Mouse (Mus musculus): Measurements from ENCODE around the gene Stpg1. TPM values are rescaled to one million over a fixed set of nuclear protein-coding genes. Genes with fewer than 3 reads are reported as not detected.

Stpg1 gene
- polyA plus RNA-seq, 1 experiment = not detected

DNA sequence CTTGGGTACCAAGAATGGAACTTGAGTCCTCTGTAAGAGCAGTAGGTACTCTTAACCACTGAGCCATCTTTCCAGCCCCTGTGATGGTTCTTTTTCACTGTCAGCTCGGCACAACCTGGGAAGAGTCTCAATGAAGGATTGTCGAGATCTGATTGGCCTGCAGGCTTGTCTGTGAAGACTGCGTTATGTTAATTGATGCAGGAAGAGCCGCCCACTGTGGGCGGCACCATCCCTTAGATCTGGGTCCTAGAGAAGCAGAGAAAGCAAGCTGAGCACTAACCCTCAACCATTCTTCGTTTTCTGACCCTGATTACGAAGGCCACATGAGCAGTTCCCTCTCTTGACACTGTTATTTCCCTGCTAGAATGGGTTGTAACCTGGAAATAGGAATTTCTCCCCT is 5.3 kb upstream of the Stpg1 start:
- TF ChIP-seq MYOG (IDR thresholded peaks at IDR 0.05; ENCODE audit: control insufficient read depth in 1 of 3, insufficient read depth in 1 of 3, insufficient read length in 2 of 3, low read depth in 2 of 3) (no peak), USF1 (IDR thresholded peaks at IDR 0.05; ENCODE audit: low read depth) (no peak), POLR2A (IDR thresholded peaks at IDR 0.05; ENCODE audit: insufficient read length, low read depth) (no peak), MYOD1 (IDR thresholded peaks at IDR 0.05; ENCODE audit: control insufficient read depth in 1 of 3, insufficient read length in 2 of 3, low read depth in 2 of 3) (no peak), CEBPB (IDR thresholded peaks at IDR 0.05; ENCODE audit: insufficient read depth, poor library complexity, severe bottlenecking) (no peak)
- Histone ChIP-seq H3K27me3 (ENCODE audit: control insufficient read depth, insufficient read depth, insufficient read length) (peaks cover 6% of the 10 kb centered on the region), H3K36me3 (ENCODE audit: control insufficient read depth, insufficient read depth) (no peaks in the 10 kb centered on the region), H3K4me2 (ENCODE audit: low read depth) (no peak overlapping the region), H3K79me2 (ENCODE audit: control insufficient read depth, insufficient read depth) (no peaks in the 10 kb centered on the region), H3K4me3 (no peak overlapping the region), H3ac (ENCODE audit: control insufficient read depth, insufficient read length) (no peak overlapping the region)

DNA sequence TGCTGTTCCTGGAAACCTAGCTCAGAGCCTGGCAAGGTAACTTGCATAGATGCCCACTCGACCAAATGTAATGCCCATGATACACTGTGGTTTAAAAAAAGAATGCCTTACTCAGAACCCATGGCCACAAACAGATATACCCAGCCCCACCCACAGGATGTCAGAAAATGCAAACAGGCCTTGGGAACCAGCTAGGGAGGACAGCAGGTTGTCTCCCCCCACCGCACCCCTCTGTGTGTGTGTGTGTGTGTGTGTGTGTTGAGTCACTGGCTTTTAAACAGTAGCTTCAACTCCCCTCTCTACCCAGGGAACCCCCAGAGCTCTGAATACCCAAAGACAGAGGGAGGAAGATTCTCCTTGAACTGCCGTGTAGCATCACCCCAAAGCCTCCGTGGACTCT is 1.3 kb upstream of the Stpg1 start:
- H3K36me3 ChIP-seq (ENCODE audit: control insufficient read depth, insufficient read depth) = no peaks in the 10 kb centered on the region
- H3K79me2 ChIP-seq (ENCODE audit: control insufficient read depth, insufficient read depth) = no peaks in the 10 kb centered on the region
- TF ChIP-seq REST (IDR thresholded peaks at IDR 0.05; ENCODE audit: insufficient read depth, insufficient read length) = no peak
- TF ChIP-seq SRF (IDR thresholded peaks at IDR 0.05; ENCODE audit: control insufficient read depth, insufficient read length, low read depth) = no peak
- H3K27me3 ChIP-seq (ENCODE audit: control insufficient read depth, insufficient read depth, insufficient read length) = peaks cover 1% of the 10 kb centered on the region
- H3ac ChIP-seq (ENCODE audit: control insufficient read depth, insufficient read length) = no peak overlapping the region
- H3K4me2 ChIP-seq (ENCODE audit: low read depth) = peak overlapping the region; percentile 82
- peak overlapping the region; percentile 44 for H3K4me3 ChIP-seq

DNA sequence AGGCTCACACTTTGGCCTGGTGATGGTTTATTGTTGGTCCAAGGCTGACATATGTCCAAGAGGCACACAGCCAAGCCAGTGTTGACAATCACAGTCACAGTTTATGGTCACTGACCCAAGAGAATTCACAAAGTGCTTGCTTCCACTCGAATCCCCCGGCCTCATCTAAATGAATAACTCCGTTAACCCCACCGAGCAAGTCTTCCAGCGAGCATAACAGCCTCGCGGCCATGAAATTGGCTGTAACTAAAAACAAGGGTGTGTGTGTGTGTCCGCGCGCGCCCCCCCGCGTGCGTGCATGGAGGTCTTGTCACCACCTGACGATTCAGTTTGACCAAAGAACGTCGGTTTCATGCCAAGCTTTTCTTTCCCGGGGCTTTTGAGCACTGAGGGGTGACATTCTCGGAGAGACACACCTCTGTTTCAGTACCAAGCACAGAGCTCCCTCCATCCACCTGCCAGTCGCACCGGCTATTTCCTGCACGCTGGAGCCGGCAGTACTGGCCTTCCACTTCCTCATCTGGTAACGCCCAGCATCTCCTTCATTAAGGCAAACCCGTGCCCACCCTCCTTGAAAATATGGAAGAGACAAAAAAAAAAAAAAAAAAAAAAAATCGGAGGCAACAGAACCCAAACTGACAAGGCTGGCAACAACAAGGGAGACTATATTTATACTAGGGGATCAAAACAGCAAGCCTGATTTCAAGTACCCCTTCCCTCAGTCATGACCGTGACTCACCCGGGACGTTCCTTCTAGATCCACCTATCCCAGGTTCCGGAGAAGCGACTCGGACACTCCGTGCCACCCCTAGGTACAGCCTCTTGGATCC is 684 bp upstream of the Stpg1 start:
- TF ChIP-seq POLR2AphosphoS2 (IDR thresholded peaks at IDR 0.05; ENCODE audit: insufficient read length, low read depth) = no peak
- peak overlapping the region; percentile 44 for H3K4me3 ChIP-seq
- H3K36me3 ChIP-seq (ENCODE audit: control insufficient read depth, insufficient read depth) = no peaks in the 10 kb centered on the region
- H3K4me2 ChIP-seq (ENCODE audit: low read depth) = peak overlapping the region; percentile 82
- H3ac ChIP-seq (ENCODE audit: control insufficient read depth, insufficient read length) = no peak overlapping the region
- H3K79me2 ChIP-seq (ENCODE audit: control insufficient read depth, insufficient read depth) = no peaks in the 10 kb centered on the region
- H3K27me3 ChIP-seq (ENCODE audit: control insufficient read depth, insufficient read depth, insufficient read length) = no peaks in the 10 kb centered on the region

DNA sequence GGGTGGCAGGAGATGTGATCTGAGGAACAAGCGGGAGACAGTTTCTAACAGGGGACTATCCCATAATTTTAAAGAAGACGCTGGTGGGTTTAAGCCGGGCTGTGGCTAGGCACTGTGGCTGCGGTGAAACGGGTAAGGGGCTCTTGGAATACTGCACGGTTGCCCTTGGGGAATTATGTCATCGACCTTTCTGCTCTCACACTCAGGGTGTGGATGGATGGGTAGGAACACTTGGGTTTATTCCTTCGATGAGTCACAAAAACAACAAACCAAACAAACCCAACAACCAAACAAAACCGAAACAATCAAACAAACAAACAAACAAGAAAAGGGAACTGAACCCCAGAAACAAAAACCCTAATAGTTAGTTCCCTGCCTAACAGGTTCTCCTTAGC is 804 bp downstream of the Stpg1 start:
- no peak for TF ChIP-seq POLR2A (IDR thresholded peaks at IDR 0.05; ENCODE audit: insufficient read length, low read depth)
- no peak for TF ChIP-seq MAX (IDR thresholded peaks at IDR 0.05; ENCODE audit: low read depth)
- no peak for TF ChIP-seq TCF12 (IDR thresholded peaks at IDR 0.05; ENCODE audit: insufficient read depth, poor library complexity, severe bottlenecking)
- no peak for TF ChIP-seq TCF3 (IDR thresholded peaks at IDR 0.05; ENCODE audit: insufficient read length, low read depth)
- TF ChIP-seq SRF (IDR thresholded peaks at IDR 0.05; ENCODE audit: control insufficient read depth, insufficient read length, low read depth) = no peak
- TF ChIP-seq POLR2AphosphoS2 (IDR thresholded peaks at IDR 0.05; ENCODE audit: insufficient read length, low read depth) = no peak
- no peak for TF ChIP-seq MYOD1 (IDR thresholded peaks at IDR 0.05; ENCODE audit: control insufficient read depth in 1 of 3, insufficient read length in 2 of 3, low read depth in 2 of 3)
- TF ChIP-seq USF1 (IDR thresholded peaks at IDR 0.05; ENCODE audit: low read depth) = no peak
- TF ChIP-seq REST (IDR thresholded peaks at IDR 0.05; ENCODE audit: insufficient read depth, insufficient read length) = no peak
- no peak for TF ChIP-seq E2F4 (IDR thresholded peaks at IDR 0.05; ENCODE audit: insufficient read depth)
- no peaks in the 10 kb centered on the region for H3K27me3 ChIP-seq (ENCODE audit: control insufficient read depth, insufficient read depth, insufficient read length)
- H3K4me2 ChIP-seq (ENCODE audit: low read depth) = peak overlapping the region; percentile 82
- H3ac ChIP-seq (ENCODE audit: control insufficient read depth, insufficient read length) = no peak overlapping the region
- peak overlapping the region; percentile 44 for H3K4me3 ChIP-seq
- no peaks in the 10 kb centered on the region for H3K79me2 ChIP-seq (ENCODE audit: control insufficient read depth, insufficient read depth)
- no peaks in the 10 kb centered on the region for H3K36me3 ChIP-seq (ENCODE audit: control insufficient read depth, insufficient read depth)

DNA sequence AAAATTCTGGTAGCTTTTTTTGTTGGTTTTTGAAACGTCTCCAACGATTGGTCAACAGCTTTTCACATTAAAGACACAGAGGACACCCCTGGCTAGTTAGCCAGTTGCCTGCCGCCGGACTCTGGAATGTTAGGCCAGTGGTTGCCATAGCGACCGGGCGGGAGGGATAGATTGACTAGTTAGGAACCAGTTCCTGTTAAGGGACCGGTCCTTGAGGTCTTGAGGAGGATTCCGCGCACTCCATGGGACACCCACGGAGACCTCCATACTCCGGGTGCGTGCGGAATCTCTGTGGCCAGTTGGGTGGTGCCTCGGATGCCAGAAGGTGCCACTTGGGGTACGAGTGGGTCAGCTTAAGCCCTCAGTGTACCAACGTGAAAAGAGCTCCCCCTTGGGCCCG is 1.2 kb downstream of the Stpg1 start:
- Histone ChIP-seq H3K4me3 (no peak overlapping the region), H3K36me3 (ENCODE audit: control insufficient read depth, insufficient read depth) (no peaks in the 10 kb centered on the region), H3K27me3 (ENCODE audit: control insufficient read depth, insufficient read depth, insufficient read length) (no peaks in the 10 kb centered on the region), H3ac (ENCODE audit: control insufficient read depth, insufficient read length) (no peak overlapping the region), H3K4me2 (ENCODE audit: low read depth) (peak overlapping the region; percentile 82), H3K79me2 (ENCODE audit: control insufficient read depth, insufficient read depth) (no peaks in the 10 kb centered on the region)
- TF ChIP-seq TCF12 (IDR thresholded peaks at IDR 0.05; ENCODE audit: insufficient read depth, poor library complexity, severe bottlenecking) (no peak), REST (IDR thresholded peaks at IDR 0.05; ENCODE audit: insufficient read depth, insufficient read length) (no peak), TCF3 (IDR thresholded peaks at IDR 0.05; ENCODE audit: insufficient read length, low read depth) (no peak), CEBPB (IDR thresholded peaks at IDR 0.05; ENCODE audit: insufficient read depth, poor library complexity, severe bottlenecking) (no peak), E2F4 (IDR thresholded peaks at IDR 0.05; ENCODE audit: insufficient read depth) (no peak), MAX (IDR thresholded peaks at IDR 0.05; ENCODE audit: low read depth) (no peak), POLR2A (IDR thresholded peaks at IDR 0.05; ENCODE audit: insufficient read length, low read depth) (no peak), USF1 (IDR thresholded peaks at IDR 0.05; ENCODE audit: low read depth) (no peak), MYOD1 (IDR thresholded peaks at IDR 0.05; ENCODE audit: control insufficient read depth in 1 of 3, insufficient read length in 2 of 3, low read depth in 2 of 3) (no peak), SRF (IDR thresholded peaks at IDR 0.05; ENCODE audit: control insufficient read depth, insufficient read length, low read depth) (no peak), POLR2AphosphoS2 (IDR thresholded peaks at IDR 0.05; ENCODE audit: insufficient read length, low read depth) (no peak), MYOG (IDR thresholded peaks at IDR 0.05; ENCODE audit: control insufficient read depth in 1 of 3, insufficient read depth in 1 of 3, insufficient read length in 2 of 3, low read depth in 2 of 3) (no peak)
